Mouse (Mus musculus) lung, postnatal 0 days (tissue): ENCODE measurements at regions not wholly inside any gene's neighbourhood (a gene's known extent, or its start where the extent isn't known, plus 50 kb on each side); places are given as distances from the start of the nearest gene placed in this dataset.

Source experiments
- CTCF ChIP-seq: IDR thresholded peaks from 2 replicates; pipeline ENCODE4 v1.5.1; 2016; ENCODE audit warnings: antibody characterized with exemption, mild to moderate bottlenecking
- EP300 ChIP-seq: IDR thresholded peaks from 2 replicates; pipeline ENCODE4 v1.6.1; 2016; ENCODE audit warnings: antibody characterized with exemption, mild to moderate bottlenecking, control low read depth

DNA sequence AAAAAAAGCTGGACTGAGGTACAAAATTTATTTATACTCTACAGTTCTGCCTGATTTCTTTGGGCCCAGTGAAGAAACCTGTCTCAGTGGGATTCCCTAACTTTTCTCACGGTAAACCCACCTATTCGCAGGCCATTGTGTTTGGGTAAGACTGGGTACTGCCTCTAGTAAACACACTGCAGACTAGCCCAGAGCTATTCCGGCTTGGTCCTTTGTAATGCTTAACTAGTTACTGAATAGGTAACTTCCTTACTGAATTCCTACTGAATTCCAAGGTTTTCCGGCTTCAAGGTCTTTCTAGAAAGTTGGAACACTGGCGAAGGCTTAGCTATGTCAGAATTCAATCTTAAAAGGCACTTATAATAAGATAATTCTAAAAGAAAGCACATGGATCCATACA is 242.9 kb downstream of the Impad1 start:
- TF ChIP-seq CTCF (no peak), EP300 (no peak)
